Mouse (Mus musculus): Measurements from ENCODE around the gene Vmn2r24. TPM values are rescaled to one million over a fixed set of nuclear protein-coding genes. Genes with fewer than 3 reads are reported as not detected.
"Not testable (repeated sequence)": the region's sequence is repeated elsewhere in the genome, so short reads cannot be mapped to it uniquely, and the experiment has no call there.

Gene Vmn2r24
- not detected in 2 replicates for polyA plus RNA-seq (2014; fragmentation: Nextera tagmentation; extraction: Ambion mirVana)

DNA sequence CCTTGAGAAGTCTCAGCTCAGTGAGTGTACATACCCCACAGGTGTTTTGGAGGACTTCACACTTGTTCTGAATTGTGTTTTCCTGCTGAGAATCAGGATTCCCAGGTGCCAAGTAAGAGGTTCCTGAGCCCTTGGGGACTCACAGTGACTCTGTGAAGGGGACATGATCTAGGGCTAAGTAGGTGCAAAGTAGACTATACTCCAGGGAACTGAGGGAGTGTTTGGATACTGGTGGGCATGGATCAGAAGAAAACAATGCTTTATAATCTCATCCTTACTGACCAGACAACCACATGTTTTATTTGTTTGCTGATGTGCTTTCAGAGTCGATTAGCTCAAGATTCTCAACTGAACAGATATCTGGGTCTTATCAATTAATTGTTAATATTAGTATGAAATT lies at the start of gene Vmn2r24:
Gene Vmn2r24, plus strand, starts transcription at position 301 of the 400 bp plus-strand sequence.
- WGBS = 76% methylated on average over 1 of the region's 1 CpGs
- DNase-seq (ENCODE audit: low spot score) = no peak
- Histone ChIP-seq H3K27ac (ENCODE audit: low read depth, low read length) (no peak within 1 kb of the TSS), H3K4me2 (ENCODE audit: low read length) (no peak within 1 kb of the TSS), H3K36me3 (ENCODE audit: control insufficient read depth, insufficient read depth, low read length) (no peaks in the 10 kb centered on the region), H3K9me3 (replicated peaks; ENCODE audit: control insufficient read depth, low read length) (no peaks in the 10 kb centered on the region), H3K27me3 (replicated peaks; ENCODE audit: control insufficient read depth, insufficient read depth, low read length) (no peaks in the 10 kb centered on the region), H3K4me3 (ENCODE audit: low read depth, low read length) (no peak within 1 kb of the TSS), H3K4me1 (ENCODE audit: control insufficient read depth, insufficient read depth, low read length) (no peaks in the 10 kb centered on the region), H3K9ac (ENCODE audit: low read length) (no peak within 1 kb of the TSS)
- no peak for ATAC-seq

DNA sequence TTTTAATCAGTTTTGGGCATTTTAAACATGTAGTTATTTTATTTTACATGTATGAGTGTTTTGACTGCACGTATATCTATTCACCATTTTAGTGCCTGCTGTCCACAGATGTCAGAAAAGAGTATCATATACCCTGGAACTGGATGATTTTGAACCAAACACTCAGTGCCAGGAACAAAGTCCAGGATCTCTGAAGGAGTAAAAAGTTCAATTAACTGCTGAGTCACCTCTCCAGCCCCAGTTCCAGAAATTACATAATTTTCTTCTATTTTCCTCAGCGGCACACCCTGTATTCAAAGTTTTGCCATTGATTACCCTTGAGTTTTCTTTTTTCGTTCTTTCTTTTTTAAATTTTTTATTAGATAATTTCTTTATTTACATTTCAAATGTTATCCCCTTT lies 8.6 kb upstream of the Vmn2r24 start:
- no peaks in the 10 kb centered on the region for H3K36me3 ChIP-seq (ENCODE audit: control insufficient read depth, insufficient read depth, low read length)
- no peak overlapping the region for H3K4me2 ChIP-seq (ENCODE audit: low read length)
- H3K27ac ChIP-seq (ENCODE audit: low read depth, low read length) = no peak overlapping the region
- DNase-seq (ENCODE audit: low spot score) (no peak), ATAC-seq (no peak)
- 84% methylated on average over 3 of the region's 3 CpGs for WGBS
- H3K9ac ChIP-seq (ENCODE audit: low read length) = no peak overlapping the region
- no peak overlapping the region for H3K4me3 ChIP-seq (ENCODE audit: low read depth, low read length)
- H3K9me3 ChIP-seq (replicated peaks; ENCODE audit: control insufficient read depth, low read length) = no peaks in the 10 kb centered on the region
- H3K4me1 ChIP-seq (ENCODE audit: control insufficient read depth, insufficient read depth, low read length) = no peaks in the 10 kb centered on the region
- H3K27me3 ChIP-seq (replicated peaks; ENCODE audit: control insufficient read depth, insufficient read depth, low read length) = no peaks in the 10 kb centered on the region

DNA sequence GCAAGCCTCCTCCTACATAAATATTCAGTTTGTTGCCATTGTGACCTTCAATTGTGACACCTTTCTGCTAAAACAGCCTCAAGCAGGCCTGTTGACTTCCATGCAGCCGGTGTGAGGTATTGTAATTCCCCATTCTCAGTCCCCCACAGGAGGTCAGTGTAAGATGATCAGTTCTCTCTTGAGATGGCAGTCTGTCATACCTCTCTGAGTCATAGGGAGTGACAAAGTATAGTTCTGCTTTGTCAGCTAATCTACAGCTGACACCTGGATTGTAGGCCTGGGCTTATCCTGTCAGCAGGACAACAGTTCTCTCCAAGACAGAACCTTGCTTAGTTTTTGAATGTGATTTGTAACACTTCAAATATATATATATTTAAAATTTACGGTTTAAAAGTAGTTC lies 6.2 kb downstream of the Vmn2r24 start:
- ATAC-seq (no peak), DNase-seq (ENCODE audit: low spot score) (no peak)
- no peaks in the 10 kb centered on the region for H3K36me3 ChIP-seq (ENCODE audit: control insufficient read depth, insufficient read depth, low read length)
- H3K4me2 ChIP-seq (ENCODE audit: low read length) = no peak overlapping the region
- 72% methylated on average over 2 of the region's 2 CpGs for WGBS
- H3K4me1 ChIP-seq (ENCODE audit: control insufficient read depth, insufficient read depth, low read length) = no peaks in the 10 kb centered on the region
- H3K4me3 ChIP-seq (ENCODE audit: low read depth, low read length) = no peak overlapping the region
- no peaks in the 10 kb centered on the region for H3K27me3 ChIP-seq (replicated peaks; ENCODE audit: control insufficient read depth, insufficient read depth, low read length)
- H3K9me3 ChIP-seq (replicated peaks; ENCODE audit: control insufficient read depth, low read length) = no peaks in the 10 kb centered on the region
- H3K27ac ChIP-seq (ENCODE audit: low read depth, low read length) = no peak overlapping the region
- H3K9ac ChIP-seq (ENCODE audit: low read length) = no peak overlapping the region

DNA sequence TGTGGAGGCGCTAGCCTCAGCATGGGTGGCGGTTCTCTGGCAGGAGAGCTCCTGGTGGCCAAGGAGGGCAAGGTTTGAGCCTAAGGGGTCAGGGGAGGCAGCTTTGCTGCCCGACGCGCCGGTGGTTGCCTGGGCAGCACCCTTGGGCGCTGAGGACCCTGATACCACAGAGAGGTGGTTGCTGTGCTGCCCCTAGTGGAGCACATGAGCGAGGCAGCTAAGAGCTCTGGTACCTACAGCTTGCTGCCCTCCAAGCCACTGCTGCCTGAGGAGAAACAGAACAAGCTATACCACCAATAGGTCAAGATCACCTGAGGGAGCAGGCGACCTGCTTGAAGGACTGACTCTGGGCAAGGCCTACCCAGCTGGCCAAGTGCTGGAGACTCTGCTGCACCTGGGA lies 15.1 kb downstream of the Vmn2r24 start:
- H3K4me3 ChIP-seq (ENCODE audit: low read depth, low read length) = no peak overlapping the region
- H3K27ac ChIP-seq (ENCODE audit: low read depth, low read length) = no peak overlapping the region
- no peak overlapping the region for H3K4me2 ChIP-seq (ENCODE audit: low read length)
- H3K9me3 ChIP-seq (replicated peaks; ENCODE audit: control insufficient read depth, low read length) = no peaks in the 10 kb centered on the region
- no peak overlapping the region for H3K9ac ChIP-seq (ENCODE audit: low read length)
- DNase-seq (ENCODE audit: low spot score) (no peak), ATAC-seq (no peak)
- WGBS = 35% methylated on average over 9 of the region's 9 CpGs
- H3K36me3 ChIP-seq (ENCODE audit: control insufficient read depth, insufficient read depth, low read length) = no peaks in the 10 kb centered on the region
- no peaks in the 10 kb centered on the region for H3K4me1 ChIP-seq (ENCODE audit: control insufficient read depth, insufficient read depth, low read length)
- no peaks in the 10 kb centered on the region for H3K27me3 ChIP-seq (replicated peaks; ENCODE audit: control insufficient read depth, insufficient read depth, low read length)

DNA sequence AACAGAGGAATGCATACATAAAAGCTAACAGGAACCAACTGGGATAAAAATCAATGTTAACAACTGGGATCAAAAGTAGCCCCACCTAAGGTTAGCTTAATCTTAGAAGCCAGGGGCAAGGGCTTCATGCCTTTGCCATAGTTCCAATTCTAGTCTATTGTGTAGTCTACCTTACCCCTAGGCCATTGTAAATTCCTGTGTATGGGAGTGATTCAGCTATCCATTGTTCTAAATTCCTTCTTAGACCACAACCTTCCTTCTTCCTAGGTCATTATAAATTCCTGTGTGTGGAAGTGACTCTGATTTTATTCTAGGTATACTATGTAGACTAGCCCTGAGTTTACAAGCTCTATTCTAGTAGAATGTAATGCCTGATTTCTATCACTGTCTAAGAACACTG lies 31.6 kb downstream of the Vmn2r24 start:
- not testable (repeated sequence) for H3K4me3 ChIP-seq (ENCODE audit: low read depth, low read length); H3K4me1 ChIP-seq (ENCODE audit: control insufficient read depth, insufficient read depth, low read length); H3K4me2 ChIP-seq (ENCODE audit: low read length); H3K27me3 ChIP-seq (replicated peaks; ENCODE audit: control insufficient read depth, insufficient read depth, low read length); H3K9me3 ChIP-seq (replicated peaks; ENCODE audit: control insufficient read depth, low read length); H3K9ac ChIP-seq (ENCODE audit: low read length); ATAC-seq; H3K27ac ChIP-seq (ENCODE audit: low read depth, low read length); DNase-seq (ENCODE audit: low spot score); H3K36me3 ChIP-seq (ENCODE audit: control insufficient read depth, insufficient read depth, low read length)

DNA sequence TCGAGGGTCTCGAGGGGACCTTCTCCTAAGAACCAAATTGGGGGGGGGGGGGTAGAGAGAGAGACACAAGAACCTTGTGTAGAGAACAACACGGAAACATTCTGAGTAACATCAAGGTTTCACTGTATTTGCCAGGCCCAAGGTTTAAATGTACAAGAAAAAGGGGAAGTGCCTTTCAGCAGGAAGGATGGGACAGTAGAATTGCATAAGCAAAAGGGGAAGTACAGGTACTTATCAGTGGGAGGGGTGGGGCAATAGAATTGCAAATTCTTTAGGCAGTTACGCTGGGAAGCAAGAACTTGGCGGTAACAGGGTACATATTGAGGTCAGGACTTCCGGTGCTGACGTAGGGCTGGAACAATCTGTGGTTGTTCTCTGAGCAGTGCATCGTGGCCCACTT lies 41.3 kb downstream of the Vmn2r24 start:
- H3K36me3 ChIP-seq (ENCODE audit: control insufficient read depth, insufficient read depth, low read length) = no peaks in the 10 kb centered on the region
- no peak overlapping the region for H3K4me2 ChIP-seq (ENCODE audit: low read length)
- H3K9ac ChIP-seq (ENCODE audit: low read length) = no peak overlapping the region
- H3K27ac ChIP-seq (ENCODE audit: low read depth, low read length) = no peak overlapping the region
- H3K4me1 ChIP-seq (ENCODE audit: control insufficient read depth, insufficient read depth, low read length) = no peaks in the 10 kb centered on the region
- H3K9me3 ChIP-seq (replicated peaks; ENCODE audit: control insufficient read depth, low read length) = no peaks in the 10 kb centered on the region
- no peak overlapping the region for H3K4me3 ChIP-seq (ENCODE audit: low read depth, low read length)
- ATAC-seq (no peak), DNase-seq (ENCODE audit: low spot score) (no peak)
- 83% methylated on average over 8 of the region's 8 CpGs for WGBS
- no peaks in the 10 kb centered on the region for H3K27me3 ChIP-seq (replicated peaks; ENCODE audit: control insufficient read depth, insufficient read depth, low read length)

DNA sequence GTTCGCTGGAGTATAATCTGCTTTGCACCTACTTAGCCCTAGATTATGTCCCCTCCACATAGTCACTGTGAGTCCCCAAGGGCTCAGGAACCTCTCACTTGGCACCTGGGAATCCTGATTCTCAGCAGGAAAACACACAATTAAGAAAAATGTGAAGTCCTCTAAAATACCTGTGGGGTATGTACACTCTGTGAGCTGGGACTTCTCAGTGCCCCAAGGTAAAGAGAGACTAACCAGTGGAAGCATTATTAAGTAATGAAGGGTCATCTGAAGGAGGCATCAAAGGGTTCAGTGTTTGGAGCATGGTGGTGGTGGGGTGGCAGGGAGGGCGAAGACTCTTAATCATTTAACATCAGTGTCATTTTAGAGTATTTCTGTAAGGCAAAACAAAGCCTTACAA lies 74.7 kb downstream of the Vmn2r24 start, which contains the start of gene Vmn2r25:
Gene Vmn2r25, minus strand, starts transcription at position 101 of the 400 bp plus-strand sequence.
- DNase-seq (ENCODE audit: low spot score); H3K27me3 ChIP-seq (replicated peaks; ENCODE audit: control insufficient read depth, insufficient read depth, low read length); H3K4me1 ChIP-seq (ENCODE audit: control insufficient read depth, insufficient read depth, low read length); ATAC-seq; H3K4me3 ChIP-seq (ENCODE audit: low read depth, low read length); H3K9ac ChIP-seq (ENCODE audit: low read length); H3K4me2 ChIP-seq (ENCODE audit: low read length); H3K36me3 ChIP-seq (ENCODE audit: control insufficient read depth, insufficient read depth, low read length); H3K9me3 ChIP-seq (replicated peaks; ENCODE audit: control insufficient read depth, low read length); H3K27ac ChIP-seq (ENCODE audit: low read depth, low read length): not testable (repeated sequence)
- 78% methylated on average over 1 of the region's 2 CpGs for WGBS

Other genes with a start within 250 kb of the Vmn2r24 start
- not detected in 2 replicates for gene Vmn2r21, start 245.5 kb upstream of the Vmn2r24 start, polyA plus RNA-seq (2014; fragmentation: Nextera tagmentation; extraction: Ambion mirVana)
- not detected in 2 replicates for gene Vmn2r22, start 128.2 kb upstream of the Vmn2r24 start, polyA plus RNA-seq (2014; fragmentation: Nextera tagmentation; extraction: Ambion mirVana)
- gene Vmn2r23, start 76.2 kb upstream of the Vmn2r24 start, polyA plus RNA-seq (2014; fragmentation: Nextera tagmentation; extraction: Ambion mirVana) = not detected in 2 replicates
- not detected in 2 replicates for gene Vmn2r25, start 74.6 kb downstream of the Vmn2r24 start, polyA plus RNA-seq (2014; fragmentation: Nextera tagmentation; extraction: Ambion mirVana)
- not detected in 2 replicates for gene Vmn2r26, start 245.7 kb downstream of the Vmn2r24 start, polyA plus RNA-seq (2014; fragmentation: Nextera tagmentation; extraction: Ambion mirVana)

Data from forebrain, embryonic 14.5 days (tissue).